Mouse (Mus musculus) liver, embryonic 12.5 days (tissue): ENCODE measurements around the gene Glrp1. TPM values are rescaled to one million over a fixed set of nuclear protein-coding genes. Genes with fewer than 3 reads are reported as not detected.

Experiments
- ATAC-seq: fragments of 200-750 bp; cut with Nextera tagmentation; 2 replicates; pipeline ENCODE4 v1.8.0; 2017; ENCODE audit warnings: moderate number of reproducible peaks, mild to moderate bottlenecking, moderate library complexity
- H3K27ac ChIP-seq: fragments of 300-500 bp; sonication (generic); 2 replicates; pipeline ENCODE4 v1.5.1; 2016; ENCODE audit warnings: mild to moderate bottlenecking
- H3K27me3 ChIP-seq: fragments of 300-500 bp; sonication (generic); replicated peaks from 2 replicates; pipeline ENCODE4 v1.6.1; 2016; ENCODE audit warnings: mild to moderate bottlenecking, moderate library complexity
- H3K36me3 ChIP-seq: fragments of 300-500 bp; sonication (generic); 2 replicates; pipeline ENCODE4 v1.6.1; 2016; ENCODE audit warnings: mild to moderate bottlenecking, moderate library complexity
- H3K4me1 ChIP-seq: fragments of 300-500 bp; sonication (generic); 2 replicates; pipeline ENCODE4 v1.6.1; 2016
- H3K4me2 ChIP-seq: fragments of 300-500 bp; sonication (generic); 2 replicates; pipeline ENCODE4 v1.6.1; 2016; ENCODE audit warnings: mild to moderate bottlenecking, moderate library complexity
- H3K4me3 ChIP-seq: fragments of 300-500 bp; sonication (generic); 2 replicates; pipeline ENCODE4 v1.5.1; 2016; ENCODE audit warnings: mild to moderate bottlenecking, moderate library complexity
- H3K9ac ChIP-seq: fragments of 300-500 bp; sonication (generic); 2 replicates; pipeline ENCODE4 v1.6.1; 2016; ENCODE audit warnings: mild to moderate bottlenecking, moderate library complexity
- H3K9me3 ChIP-seq: fragments of 300-500 bp; sonication (generic); replicated peaks from 2 replicates; pipeline ENCODE4 v1.6.1; 2016; ENCODE audit warnings: mild to moderate bottlenecking, moderate library complexity
- WGBS: fragments of 180-500 bp; shearing (Covaris S2); methylation state at CpG from one replicate; pipeline ENCODE4 v1.1.7; 2016; ENCODE audit not compliant: insufficient replicate concordance; 5-methylcytosine and 5-hydroxymethylcytosine counted together
- polyA plus RNA-seq: library from polyadenylated mRNA; unstranded; fragments of >200 nt; fragmentation: Nextera tagmentation; extraction: Ambion mirVana; gene quantifications from 2 replicates; pipeline ENCODE4 v1.2.1, GENCODE M21; 2016

Glrp1 gene
- polyA plus RNA-seq, 1 experiment from 2014 or later, result not detected

DNA sequence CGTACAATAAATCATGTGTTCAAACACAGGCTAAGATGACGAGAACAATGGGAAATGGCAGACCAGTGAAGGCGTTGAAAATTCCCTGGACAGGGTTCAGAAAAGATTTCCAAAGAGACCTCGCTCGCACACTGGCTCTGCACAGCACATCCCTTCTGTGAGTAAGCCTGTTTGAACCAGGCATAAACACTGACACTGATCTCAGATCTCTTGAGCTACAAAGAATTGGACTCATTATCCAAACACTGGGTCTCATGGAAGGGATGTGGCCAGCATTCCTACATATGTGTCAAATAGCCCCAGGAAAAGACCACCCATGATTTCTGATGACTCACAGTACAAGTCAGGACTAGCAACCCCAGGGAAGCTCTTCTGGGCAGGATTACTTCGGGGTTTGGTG lies 16.3 kb upstream of the Glrp1 start:
- ATAC-seq, result no peak
- WGBS, result 70% methylated on average over 6 of the region's 6 CpGs

DNA sequence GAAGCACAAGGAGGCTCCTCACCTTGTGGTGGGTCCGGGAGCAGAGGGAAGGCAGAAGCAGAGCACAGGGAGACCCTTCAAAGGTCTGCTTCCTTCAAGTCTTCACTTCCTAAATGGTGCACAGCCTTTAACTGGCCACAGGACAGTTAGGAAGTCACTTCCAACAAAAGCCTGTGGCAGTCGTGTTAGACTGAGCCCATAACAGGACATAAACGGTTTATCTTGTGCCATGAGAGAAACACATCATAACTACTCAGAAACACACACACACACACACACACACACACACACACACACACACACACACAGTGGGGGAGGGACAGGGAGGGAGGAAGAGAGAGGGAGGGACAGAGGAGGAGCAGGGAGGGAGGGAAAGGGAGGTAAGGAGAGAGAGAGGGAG lies 15.8 kb upstream of the Glrp1 start:
- Histone ChIP-seq H3K9ac (no peak overlapping the region), H3K36me3 (no peaks in the 10 kb centered on the region), H3K27me3 (peaks cover 14% of the 10 kb centered on the region; the same call in 1 of the 2 replicates), H3K9me3 (no peaks in the 10 kb centered on the region), H3K4me2 (no peak overlapping the region), H3K4me3 (no peak overlapping the region), H3K27ac (no peak overlapping the region), H3K4me1 (no peaks in the 10 kb centered on the region)
- 43% methylated on average over 3 of the region's 3 CpGs for WGBS
- no peak for ATAC-seq

More for the DNA sequence above, 16.3 kb upstream of the Glrp1 start:
- H3K4me3 ChIP-seq, result no peak overlapping the region
- H3K27me3 ChIP-seq, result peaks cover 14% of the 10 kb centered on the region; the same call in 1 of the 2 replicates
- no peaks in the 10 kb centered on the region for H3K9me3 ChIP-seq
- H3K27ac ChIP-seq, result no peak overlapping the region
- no peak overlapping the region for H3K9ac ChIP-seq
- no peaks in the 10 kb centered on the region for H3K36me3 ChIP-seq
- no peak overlapping the region for H3K4me2 ChIP-seq
- no peaks in the 10 kb centered on the region for H3K4me1 ChIP-seq

DNA sequence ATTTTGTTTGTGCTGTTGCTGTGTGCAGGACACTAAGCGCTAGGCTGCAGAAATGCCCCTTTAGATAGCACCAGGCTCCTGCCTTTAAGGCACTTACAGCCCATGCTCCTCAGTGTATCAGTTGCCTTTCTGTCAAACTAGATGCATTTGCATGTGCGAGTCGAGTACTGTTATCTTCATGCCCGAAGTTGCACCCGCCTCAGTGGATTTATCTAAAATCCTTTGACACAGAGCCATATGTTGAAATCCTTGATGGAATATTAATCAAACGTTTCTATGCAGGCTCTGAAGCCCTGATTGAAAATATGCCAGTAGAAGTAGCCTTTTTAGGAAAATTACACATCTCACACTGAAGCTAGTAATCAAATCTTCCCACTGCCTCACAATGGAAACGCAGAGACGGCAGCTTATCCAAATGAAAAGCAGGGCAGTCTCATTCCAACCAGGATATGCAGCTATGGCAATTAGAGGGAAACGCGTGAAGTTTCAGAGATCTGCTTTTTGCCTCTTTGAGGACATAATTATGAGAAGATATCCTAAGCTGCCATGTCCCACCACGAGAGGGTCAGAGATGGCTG lies 11.4 kb upstream of the Glrp1 start:
- Histone ChIP-seq H3K27ac (no peak overlapping the region), H3K4me3 (no peak overlapping the region), H3K4me1 (no peaks in the 10 kb centered on the region), H3K9me3 (no peaks in the 10 kb centered on the region), H3K27me3 (peaks cover 31% of the 10 kb centered on the region), H3K36me3 (no peaks in the 10 kb centered on the region), H3K4me2 (no peak overlapping the region), H3K9ac (no peak overlapping the region)
- WGBS, result 61% methylated on average over 11 of the region's 11 CpGs
- no peak for ATAC-seq

DNA sequence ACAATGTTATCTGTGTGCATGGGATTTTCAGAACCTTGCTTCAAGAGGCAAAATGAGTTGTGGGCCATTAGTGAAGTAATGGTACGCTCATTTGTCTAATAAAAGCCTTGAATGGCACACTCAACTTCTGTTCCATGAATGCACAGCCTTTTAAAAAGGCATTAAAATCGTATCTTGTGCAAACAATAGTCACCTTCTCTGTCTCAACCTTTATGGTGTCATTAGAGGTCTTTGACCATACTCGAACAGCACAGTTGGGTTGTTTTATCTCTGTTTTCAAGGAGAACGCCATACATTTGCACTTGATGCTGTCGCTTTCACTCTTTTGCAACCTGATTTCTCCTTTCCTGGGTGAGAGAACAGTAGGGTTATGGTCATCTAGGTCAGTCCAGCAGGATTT lies 3.7 kb upstream of the Glrp1 start:
- Histone ChIP-seq H3K4me1 (peaks cover 16% of the 10 kb centered on the region; the same call in 1 of the 2 replicates), H3K27me3 (peaks cover 18% of the 10 kb centered on the region), H3K36me3 (no peaks in the 10 kb centered on the region), H3K4me3 (no peak overlapping the region), H3K4me2 (no peak overlapping the region), H3K9me3 (no peaks in the 10 kb centered on the region), H3K27ac (no peak overlapping the region), H3K9ac (no peak overlapping the region)
- no peak for ATAC-seq
- 67% methylated on average over 5 of the region's 5 CpGs for WGBS

DNA sequence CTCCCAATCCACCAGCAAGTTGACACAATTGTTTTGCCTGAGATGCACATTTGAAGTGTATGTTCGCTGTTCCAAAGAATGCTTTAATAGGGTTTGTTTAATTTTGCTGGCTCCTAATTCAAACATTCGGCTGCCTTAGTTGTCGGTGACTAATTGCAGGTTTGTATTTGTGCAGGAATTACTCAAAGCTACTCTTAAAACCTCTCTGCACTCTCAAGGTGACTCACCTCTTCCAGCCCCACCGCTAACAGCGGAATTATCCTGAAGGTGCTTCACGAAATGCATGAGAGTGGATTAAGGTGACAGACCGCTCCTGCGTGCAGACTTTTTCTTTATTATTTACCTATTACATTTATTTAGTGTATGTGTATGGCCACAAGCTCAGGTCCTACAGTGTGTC lies 2.0 kb downstream of the Glrp1 start:
- Histone ChIP-seq H3K4me2 (no peak overlapping the region), H3K27ac (no peak overlapping the region), H3K4me3 (no peak overlapping the region), H3K36me3 (no peaks in the 10 kb centered on the region), H3K9ac (no peak overlapping the region), H3K4me1 (peaks cover 27% of the 10 kb centered on the region), H3K9me3 (no peaks in the 10 kb centered on the region), H3K27me3 (peaks cover 4% of the 10 kb centered on the region; the same call in 1 of the 2 replicates)
- no peak for ATAC-seq
- WGBS, result 84% methylated on average over 8 of the region's 8 CpGs

DNA sequence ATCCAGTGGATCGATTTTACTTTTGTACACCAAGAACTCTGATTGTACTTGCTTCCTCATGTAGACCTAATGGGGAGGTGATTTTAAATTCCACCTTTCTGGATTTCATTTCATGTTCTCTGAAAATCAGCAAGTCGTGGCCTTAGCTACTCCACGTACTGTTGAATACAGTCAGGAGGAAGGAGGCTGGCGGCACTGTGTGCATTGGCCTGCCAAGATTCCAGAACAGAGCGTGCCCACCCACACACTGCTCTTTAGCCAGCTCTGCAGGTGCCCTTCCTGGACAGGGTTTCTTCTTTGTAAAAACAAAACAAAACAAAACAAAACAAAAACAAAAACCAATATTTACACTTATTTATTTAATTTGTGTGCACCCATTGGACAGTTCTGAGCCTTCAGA lies 2.7 kb downstream of the Glrp1 start:
- Histone ChIP-seq H3K9me3 (no peaks in the 10 kb centered on the region), H3K4me1 (peaks cover 27% of the 10 kb centered on the region), H3K4me3 (no peak overlapping the region), H3K36me3 (no peaks in the 10 kb centered on the region), H3K27me3 (peaks cover 4% of the 10 kb centered on the region; the same call in 1 of the 2 replicates), H3K27ac (no peak overlapping the region), H3K4me2 (no peak overlapping the region), H3K9ac (no peak overlapping the region)
- WGBS, result 71% methylated on average over 5 of the region's 5 CpGs
- ATAC-seq, result no peak

DNA sequence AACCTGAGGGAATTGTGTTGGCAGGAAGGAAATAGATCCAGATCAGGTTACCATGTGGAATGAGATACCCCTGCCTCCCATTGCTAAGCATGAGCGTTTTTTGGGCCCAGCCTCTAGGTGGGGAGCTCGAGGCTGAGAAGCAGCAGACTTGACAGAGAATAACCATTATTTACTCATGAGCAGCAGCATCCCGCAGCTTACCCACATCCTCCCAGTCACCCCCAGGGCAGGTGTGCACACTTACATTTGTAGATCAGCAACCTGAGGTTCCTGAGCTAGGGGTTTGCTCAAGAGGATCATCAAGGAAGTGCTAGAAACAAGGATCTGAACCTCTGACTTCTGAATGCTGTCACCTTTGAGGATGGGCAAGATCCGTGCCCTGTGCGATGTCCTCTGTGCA lies 3.5 kb downstream of the Glrp1 start:
- Histone ChIP-seq H3K27me3 (peaks cover 4% of the 10 kb centered on the region; the same call in 1 of the 2 replicates), H3K27ac (no peak overlapping the region), H3K4me3 (no peak overlapping the region), H3K9ac (no peak overlapping the region), H3K4me1 (peaks cover 27% of the 10 kb centered on the region), H3K9me3 (no peaks in the 10 kb centered on the region), H3K36me3 (no peaks in the 10 kb centered on the region), H3K4me2 (no peak overlapping the region)
- ATAC-seq, result no peak
- 73% methylated on average over 5 of the region's 5 CpGs for WGBS

DNA sequence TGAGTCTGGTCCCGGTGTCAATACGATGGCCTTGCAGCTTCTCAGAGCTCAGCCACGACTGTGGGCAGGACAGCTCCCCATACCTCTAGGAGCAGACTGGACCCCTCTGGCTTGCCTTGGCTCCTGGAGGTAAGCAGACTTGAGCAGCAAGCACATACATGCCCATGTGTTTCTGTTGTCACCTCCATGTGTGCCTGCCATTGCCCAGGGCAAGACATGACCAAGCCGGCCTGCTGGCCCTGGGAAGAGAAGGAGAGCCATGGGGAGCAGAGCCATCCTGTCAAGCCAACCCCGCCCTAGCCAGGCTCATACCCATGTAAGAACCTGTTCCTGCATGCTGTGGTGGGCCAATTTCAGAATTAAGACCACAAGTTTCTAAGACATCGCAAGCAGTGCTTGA lies 4.2 kb downstream of the Glrp1 start:
- Histone ChIP-seq H3K4me1 (peaks cover 27% of the 10 kb centered on the region), H3K27ac (no peak overlapping the region), H3K4me2 (no peak overlapping the region), H3K9me3 (no peaks in the 10 kb centered on the region), H3K9ac (no peak overlapping the region), H3K36me3 (no peaks in the 10 kb centered on the region), H3K27me3 (peaks cover 4% of the 10 kb centered on the region; the same call in 1 of the 2 replicates), H3K4me3 (no peak overlapping the region)
- 53% methylated on average over 6 of the region's 6 CpGs for WGBS
- ATAC-seq, result no peak

DNA sequence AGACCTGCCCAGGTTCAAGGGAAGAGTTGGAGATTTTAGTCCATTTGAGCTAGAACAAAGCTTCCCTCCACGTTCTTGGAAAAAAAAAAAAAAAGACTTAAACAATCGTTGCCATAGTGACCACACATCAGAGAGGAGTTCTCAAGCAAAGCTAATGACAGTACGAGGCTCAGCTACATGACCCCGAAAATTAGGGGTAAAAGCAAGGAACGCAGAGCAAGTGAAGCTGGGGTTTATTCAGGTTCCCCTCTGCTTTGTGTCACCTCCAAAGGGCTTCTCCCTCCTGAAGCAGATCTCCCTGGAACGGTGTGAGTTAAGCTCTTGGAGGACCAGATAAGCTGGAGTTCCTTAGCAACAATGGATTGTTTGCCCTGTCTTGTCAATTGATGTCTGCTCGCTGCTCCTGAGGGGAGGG lies 5.3 kb downstream of the Glrp1 start:
- no peak overlapping the region for H3K4me2 ChIP-seq
- H3K27ac ChIP-seq, result no peak overlapping the region
- H3K9ac ChIP-seq, result no peak overlapping the region
- H3K9me3 ChIP-seq, result no peaks in the 10 kb centered on the region
- H3K36me3 ChIP-seq, result no peaks in the 10 kb centered on the region
- peaks cover 4% of the 10 kb centered on the region; the same call in 1 of the 2 replicates for H3K27me3 ChIP-seq
- WGBS, result 30% methylated on average over 7 of the region's 7 CpGs
- H3K4me1 ChIP-seq, result peaks cover 17% of the 10 kb centered on the region
- no peak overlapping the region for H3K4me3 ChIP-seq
- no peak for ATAC-seq

DNA sequence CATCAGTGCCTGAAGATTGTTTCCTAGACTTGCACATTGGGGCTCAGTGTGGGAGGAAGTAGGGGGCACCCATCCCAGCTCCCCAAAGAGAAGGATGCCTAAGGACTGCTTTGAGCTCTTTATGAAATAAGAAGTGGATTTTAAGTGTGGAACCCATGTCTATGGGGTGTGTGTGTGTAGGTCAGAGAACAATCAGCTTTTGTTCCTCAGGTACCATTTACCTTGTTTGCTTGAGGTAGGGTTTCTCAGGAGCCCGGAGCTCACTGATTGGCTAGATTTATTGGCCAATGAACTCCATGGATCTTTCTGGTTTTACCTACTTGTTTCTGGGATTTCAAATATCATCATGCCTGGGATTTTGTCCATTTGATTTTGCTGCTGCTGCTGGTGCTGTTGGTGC lies 7.0 kb downstream of the Glrp1 start:
- H3K27ac ChIP-seq, result no peak overlapping the region
- no peaks in the 10 kb centered on the region for H3K9me3 ChIP-seq
- peaks cover 27% of the 10 kb centered on the region for H3K4me1 ChIP-seq
- H3K36me3 ChIP-seq, result no peaks in the 10 kb centered on the region
- no peak overlapping the region for H3K4me3 ChIP-seq
- ATAC-seq, result no peak
- 94% methylated on average over 1 of the region's 1 CpGs for WGBS
- peaks cover 4% of the 10 kb centered on the region; the same call in 1 of the 2 replicates for H3K27me3 ChIP-seq
- no peak overlapping the region for H3K4me2 ChIP-seq
- no peak overlapping the region for H3K9ac ChIP-seq

DNA sequence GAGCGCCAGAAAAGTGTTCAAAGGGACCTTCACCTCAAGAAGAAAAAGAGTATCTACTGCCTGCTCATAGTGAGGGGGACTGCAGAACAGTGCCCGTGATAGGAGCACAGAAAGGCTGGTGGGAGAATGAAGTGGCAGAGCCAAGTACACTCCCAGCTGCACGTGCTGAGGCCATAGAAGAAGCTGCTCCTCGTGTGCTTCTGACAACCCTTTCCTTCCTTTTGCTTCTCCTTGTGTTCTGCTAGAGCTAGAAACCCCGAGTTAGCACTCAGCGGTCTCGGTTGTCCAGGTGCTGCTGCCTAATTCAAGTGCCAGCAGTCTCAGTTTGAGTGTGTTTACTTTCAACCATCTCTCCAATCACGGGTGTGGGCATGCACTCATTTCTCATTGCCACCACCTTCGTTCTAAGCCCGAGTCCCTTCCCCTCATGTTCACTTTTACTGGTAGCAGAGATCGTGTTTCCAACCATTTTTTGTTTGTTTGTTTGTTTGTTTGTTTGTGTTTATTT lies 10.6 kb downstream of the Glrp1 start:
- Histone ChIP-seq H3K9ac (no peak overlapping the region), H3K36me3 (no peaks in the 10 kb centered on the region), H3K27me3 (peaks cover 4% of the 10 kb centered on the region; the same call in 1 of the 2 replicates), H3K4me1 (peaks cover 48% of the 10 kb centered on the region), H3K4me3 (no peak overlapping the region), H3K4me2 (no peak overlapping the region), H3K27ac (no peak overlapping the region), H3K9me3 (no peaks in the 10 kb centered on the region)
- WGBS, result 69% methylated on average over 11 of the region's 11 CpGs
- ATAC-seq, result no peak

DNA sequence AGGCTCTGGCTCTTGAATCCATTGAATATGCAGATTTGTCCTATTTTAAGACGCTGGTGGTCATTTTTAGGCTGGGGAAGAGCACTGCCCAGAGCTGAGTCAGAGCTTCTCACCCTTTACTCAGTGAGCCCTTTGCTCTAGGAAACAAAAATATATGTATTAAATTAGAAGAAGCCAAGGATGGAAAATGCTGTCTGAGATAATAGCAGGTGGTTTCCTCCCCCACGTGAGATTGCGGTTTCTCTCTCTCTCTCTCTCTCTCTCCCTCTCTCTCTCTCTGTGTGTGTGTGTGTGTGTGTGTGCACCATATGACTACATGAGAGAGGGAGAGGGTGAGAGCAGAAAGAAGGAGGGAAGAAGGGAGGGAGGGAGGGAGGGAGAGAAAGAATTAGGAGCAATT lies 12.5 kb downstream of the Glrp1 start:
- peaks cover 64% of the 10 kb centered on the region for H3K4me1 ChIP-seq
- no peak overlapping the region for H3K4me3 ChIP-seq
- 36% methylated on average over 3 of the region's 3 CpGs for WGBS
- no peak overlapping the region for H3K27ac ChIP-seq
- H3K36me3 ChIP-seq, result no peaks in the 10 kb centered on the region
- H3K27me3 ChIP-seq, result no peaks in the 10 kb centered on the region
- H3K4me2 ChIP-seq, result no peak overlapping the region
- no peak; the same call in 1 of the 2 replicates for ATAC-seq
- H3K9me3 ChIP-seq, result no peaks in the 10 kb centered on the region
- H3K9ac ChIP-seq, result no peak overlapping the region

DNA sequence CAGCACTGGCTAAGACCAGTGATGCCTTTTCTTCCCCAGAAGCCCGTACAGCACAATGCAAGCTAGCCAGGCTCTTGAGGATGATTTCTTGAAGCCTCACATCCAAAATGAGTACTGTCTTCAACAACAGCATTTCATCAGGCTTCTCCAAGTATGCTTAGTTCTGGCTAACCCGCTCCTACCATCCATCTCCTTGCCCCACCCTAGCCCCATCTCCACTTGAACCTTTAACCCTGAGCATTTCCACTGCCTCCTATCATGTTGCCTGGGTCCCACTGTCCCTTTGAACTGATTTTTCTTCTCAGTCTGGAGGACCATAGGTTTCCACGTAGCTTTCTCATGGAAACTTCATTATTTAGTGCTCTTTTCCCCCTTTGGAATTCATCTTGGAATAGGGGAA lies 17.5 kb downstream of the Glrp1 start:
- ATAC-seq, result peak; percentile 74
- Histone ChIP-seq H3K36me3 (no peaks in the 10 kb centered on the region), H3K27me3 (no peaks in the 10 kb centered on the region), H3K4me2 (peak overlapping the region; percentile 78), H3K4me1 (peaks cover 97% of the 10 kb centered on the region), H3K9ac (peak overlapping the region; percentile 46), H3K4me3 (peak overlapping the region; percentile 34), H3K9me3 (no peaks in the 10 kb centered on the region), H3K27ac (peak overlapping the region; percentile 94)
- 44% methylated on average over 3 of the region's 3 CpGs for WGBS
